In genomic region chr4:48592844-48593243, GRCm38 (mm10) we compare ENCODE assay signal across 19 mouse cellular contexts. TPM values are rescaled to one million over a fixed set of nuclear protein-coding genes. Genes with fewer than 3 reads are reported as not detected.
DNase-seq lines count a peak whose midpoint lies in the region; ATAC-seq and TF ChIP-seq lines count a peak whose summit lies in the region.
"Had no signal": no experiment of that assay in that cellular context is flagged by ENCODE, and none has a peak within 500 bp of the region (broad histone marks: within the 10 kb centered on the region; RNA-seq: fewer than 3 reads in every experiment).

No protein-coding gene starts in this region.

- no peak for TF ChIP-seq CTCF in CH12.LX (conservative IDR thresholded peaks at IDR 0.05 in 1 of 2, IDR thresholded peaks at IDR 0.05 in 1 of 2; ENCODE audit: low read depth in 2 of 2, low read length in 2 of 2)

- in situ Hi-C loops in CH12.LX (cut with MboI; ENCODE audit: low pct_ligation_motif_present, low pct_unique_long_range_greater_than_20kb, low sequenced_read_pairs) = no loop called here

- no peaks in the 10 kb centered on the region for H3K36me3 ChIP-seq in CH12.LX (replicated peaks in 1 of 2; ENCODE audit: control insufficient read depth in 1 of 2, insufficient read depth in 1 of 2, low read length in 1 of 2)
- no peaks in the 10 kb centered on the region for H3K36me3 ChIP-seq in splenic B cell, adult 2 months (ENCODE audit: control insufficient read depth, insufficient read depth, low read length, poor library complexity, severe bottlenecking)
- H3K36me3 ChIP-seq: forebrain, embryonic 15.5 days; heart, embryonic 15.5 days had no signal

- peaks cover 14 to 50% of the 10 kb centered on the region in 2 experiments for H3K4me1 ChIP-seq in CH12.LX (ENCODE audit: control insufficient read depth in 1 of 2, insufficient read depth in 2 of 2)
- H3K4me1 ChIP-seq: embryonic facial prominence, embryonic 12.5 days had no signal

- ATAC-seq in granulocyte monocyte progenitor cell, adult 5-6 weeks (replicated peaks; ENCODE audit: poor library complexity, severe bottlenecking) = peak; percentile 31
- ATAC-seq: forebrain, embryonic 15.5 days had no signal

- H3K27me3 ChIP-seq in CH12.LX (replicated peaks) = no peaks in the 10 kb centered on the region
- H3K27me3 ChIP-seq in splenic B cell, adult 2 months (ENCODE audit: control insufficient read depth, insufficient read depth, low read length, poor library complexity, severe bottlenecking) = no peaks in the 10 kb centered on the region
- H3K27me3 ChIP-seq: embryonic facial prominence, embryonic 12.5 days; forebrain, embryonic 15.5 days; heart, embryonic 15.5 days had no signal

- peak overlapping the region; percentile 83 for H3K4me2 ChIP-seq in CH12.LX (ENCODE audit: insufficient read depth, low read depth, poor library complexity, severe bottlenecking)
- H3K4me2 ChIP-seq: embryonic facial prominence, embryonic 12.5 days; forebrain, embryonic 15.5 days; heart, embryonic 11.5 days; heart, embryonic 15.5 days; hindbrain, embryonic 14.5 days had no signal

- 0 out of 2 replicates have a peak, but pooled peaks have one; percentile 14 for TF ChIP-seq EP300 in CH12.LX (IDR thresholded peaks at IDR 0.05; ENCODE audit: low read length)

- 0 out of 2 replicates have a peak, but pooled peaks cover 2% of the 10 kb centered on the region for H3K79me2 ChIP-seq in CH12.LX (replicated peaks; ENCODE audit: control insufficient read depth, extremely low read depth, insufficient read depth, poor library complexity, severe bottlenecking)

- intact Hi-C loops in heart, postnatal 10 days (cut with DNase I) = no loop called here

- H3K9ac ChIP-seq in CH12.LX (ENCODE audit: insufficient read depth, low read depth) = peak overlapping the region; percentile 73
- H3K9ac ChIP-seq: embryonic facial prominence, embryonic 12.5 days; forebrain, embryonic 15.5 days; heart, embryonic 15.5 days; hindbrain, embryonic 14.5 days had no signal

- H3K4me3 ChIP-seq in CH12.LX (replicated peaks in 1 of 3; ENCODE audit: low read depth in 2 of 3, low read length in 2 of 3, poor library complexity in 1 of 3) = peak overlapping the region; percentile 32 to 50 (median 42)
- H3K4me3 ChIP-seq: embryonic facial prominence, embryonic 12.5 days; forebrain, embryonic 15.5 days; heart, adult 2 months; heart, embryonic 15.5 days; hindbrain, embryonic 10.5 days had no signal

- H3K27ac ChIP-seq in CH12.LX (ENCODE audit: insufficient read depth, low read depth) = peak overlapping the region; percentile 82
- H3K27ac ChIP-seq: embryonic facial prominence, embryonic 12.5 days; forebrain, embryonic 15.5 days; heart, adult 2 months; heart, embryonic 15.5 days; hindbrain, embryonic 10.5 days; hindbrain, embryonic 14.5 days had no signal

- TF ChIP-seq RAD21 in CH12.LX (IDR thresholded peaks at IDR 0.05; ENCODE audit: low read depth, low read length) = no peak

- peak; percentile 23 for DNase-seq in heart, adult 11 months
- no peak for DNase-seq in heart, postnatal 10 days
- DNase-seq in CH12.LX (ENCODE audit: extremely low read depth) = peak; percentile 29
- DNase-seq in splenic B cell, adult 2 months (ENCODE audit: low read depth, low spot score) = peak; percentile 31
- DNase-seq in lung, postnatal 4 days = no peak
- no peak for DNase-seq in gastrocnemius, adult 18-20 months (ENCODE audit: low spot score)
- DNase-seq: adrenal gland, adult 2 months; adrenal gland, postnatal 25 days; cerebellum, adult 2 months; cerebellum, postnatal 10 days; gastrocnemius, postnatal 36 days; heart, adult 2 months had no signal

- H3K9me3 ChIP-seq in CH12.LX (replicated peaks; ENCODE audit: low read length) = no peaks in the 10 kb centered on the region
- H3K9me3 ChIP-seq: embryonic facial prominence, embryonic 12.5 days; forebrain, embryonic 15.5 days; heart, embryonic 15.5 days; hindbrain, embryonic 10.5 days had no signal

- dilution Hi-C loops in CH12.LX (cut with MboI; ENCODE audit: extremely low pct_ligation_motif_present, extremely low pct_unique_long_range_greater_than_20kb, low sequenced_read_pairs) = no loop called here

- no peak for TF ChIP-seq POLR2A in CH12.LX (IDR thresholded peaks at IDR 0.05; ENCODE audit: low read depth, low read length)

TF ChIP-seq in CH12.LX, 34 proteins besides CTCF, POLR2A, EP300 and RAD21:
- peak; percentile 20; the same call in 1 of the 2 replicates for TF ChIP-seq IRF4 (IDR thresholded peaks at IDR 0.05; ENCODE audit: low read depth, low read length)
- no peak for TF ChIP-seq MAX (IDR thresholded peaks at IDR 0.05; ENCODE audit: low read length)
- 0 out of 2 replicates have a peak, but pooled peaks have one; percentile 22 for TF ChIP-seq UBTF (IDR thresholded peaks at IDR 0.05; ENCODE audit: low read depth, low read length)
- peak; percentile 80 for TF ChIP-seq ZNF384 (IDR thresholded peaks at IDR 0.05; ENCODE audit: low read depth, low read length)
- TF ChIP-seq E2F4 (IDR thresholded peaks at IDR 0.05; ENCODE audit: insufficient replicate concordance, low read depth, low read length) = peak; percentile 52; the same call in 1 of the 2 replicates

RNA-seq across cellular contexts. Expression of gene Tmeff1, which starts 7.9 kb away (rescaled TPM):
- 10 to 100 TPM; 22.4 to 23.3 TPM for total RNA-seq in heart, postnatal 10 days (2021)
- total RNA-seq in CH12.LX (2012; rRNA removed) (29.6 and 29.9 TPM in 2 replicates), CH12.LX (2014; rRNA removed) (32.4 and 37.3 TPM in 2 replicates)
- polyA plus RNA-seq in CH12.LX (2012; ENCODE audit: insufficient read length, low read depth) = 23.3 and 25.5 TPM in 2 replicates
- not detected in 2 replicates for total RNA-seq in granulocyte monocyte progenitor cell, adult 5-6 weeks (2014; fragmentation: Nextera tagmentation)
- total RNA-seq in granulocyte monocyte progenitor cell, adult 5-6 weeks (2017) = 1.3 and 1.9 TPM in 2 replicates
- total RNA-seq in gastrocnemius, adult 18-20 months (2021) = under 1 TPM; 0.52 to 0.66 TPM

RNA-seq across cellular contexts. Expression of gene Msantd3, which starts 53.1 kb away (rescaled TPM):
- total RNA-seq in heart, postnatal 10 days (2021) = 10 to 100 TPM; 30.9 to 31.2 TPM
- total RNA-seq in CH12.LX (2012; rRNA removed) = not detected in 2 replicates
- not detected in 2 replicates for total RNA-seq in CH12.LX (2014; rRNA removed)
- polyA plus RNA-seq in CH12.LX (2012; ENCODE audit: insufficient read length, low read depth) = not detected in 2 replicates
- 31.8 and 77.2 TPM in 2 replicates for total RNA-seq in granulocyte monocyte progenitor cell, adult 5-6 weeks (2014; fragmentation: Nextera tagmentation)
- total RNA-seq in granulocyte monocyte progenitor cell, adult 5-6 weeks (2017) = 62.6 and 71.2 TPM in 2 replicates
- total RNA-seq in gastrocnemius, adult 18-20 months (2021) = 10 to 100 TPM; 17.4 to 17.9 TPM

Comparison
In these comparisons a context has a peak if more than half of its experiments do, and no peak if none do; other contexts are left out.
1. DNase-seq: peak in heart, adult 11 months (single experiment), CH12.LX (single experiment) and splenic B cell, adult 2 months (single experiment); none in heart, postnatal 10 days (0 of 2), lung, postnatal 4 days (0 of 2) and gastrocnemius, adult 18-20 months (single experiment).
2. RNA of gene Tmeff1, which starts 7.9 kb away (total RNA-seq): 29.6 to 37.3 TPM in CH12.LX and 22.4 to 23.3 TPM in heart, postnatal 10 days; 1.3 to 1.9 TPM in granulocyte monocyte progenitor cell, adult 5-6 weeks and 0.52 to 0.66 TPM in gastrocnemius, adult 18-20 months; every median in the first group is over 4 times any median in the second.
3. RNA of gene Msantd3, which starts 53.1 kb away (total RNA-seq): 31.8 to 77.2 TPM in granulocyte monocyte progenitor cell, adult 5-6 weeks, 30.9 to 31.2 TPM in heart, postnatal 10 days and 17.4 to 17.9 TPM in gastrocnemius, adult 18-20 months; not detected in CH12.LX; every median in the first group is over 10 times any median in the second.